Mouse (Mus musculus): ENCODE measurements at regions not wholly inside any gene's neighbourhood (a gene's known extent, or its start where the extent isn't known, plus 50 kb on each side); places are given as distances from the start of the nearest gene placed in this dataset.

DNA sequence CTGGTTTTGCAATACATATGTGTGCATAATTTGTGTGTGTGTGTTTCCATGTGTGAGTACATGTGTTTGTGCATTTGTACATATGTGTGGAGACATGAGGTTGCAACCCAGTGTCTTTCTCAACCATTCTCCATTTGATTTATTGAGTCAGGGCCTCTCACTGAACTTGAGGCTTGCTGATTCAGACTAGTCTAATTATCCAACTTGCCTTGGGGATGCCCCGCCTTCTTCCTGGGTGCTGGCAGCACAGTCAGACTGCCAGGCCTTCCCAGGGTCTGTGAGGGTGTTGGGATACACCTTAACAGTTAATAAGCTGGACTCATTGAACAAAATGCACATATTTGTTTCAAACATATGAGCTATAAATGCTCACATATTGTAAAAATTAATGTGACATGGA lies 56.1 kb upstream of the Pde7b start:
- TF ChIP-seq POLR2A (IDR thresholded peaks at IDR 0.05; ENCODE audit: borderline replicate concordance, extremely low read depth, low read depth, low read length) (no peak), CTCF (IDR thresholded peaks at IDR 0.05; ENCODE audit: insufficient read depth, low read length) (no peak)
